Mouse (Mus musculus): ENCODE measurements at regions not wholly inside any gene's neighbourhood (a gene's known extent, or its start where the extent isn't known, plus 50 kb on each side); places are given as distances from the start of the nearest gene placed in this dataset.
A peak's percentile ranks its signal among the peaks of the same experiment; 100 is the strongest.

GRCm38 (mm10) chr4:131270192-131270591 is 326.0 kb downstream of the Matn1 start:
- H3K27ac ChIP-seq (replicated peaks), result no peak overlapping the region
- peaks cover 50% of the 10 kb centered on the region for H3K27me3 ChIP-seq (replicated peaks; ENCODE audit: low read depth, poor library complexity, severe bottlenecking)
- DNase-seq (ENCODE audit: low spot score), result peak; percentile 77
- 16% methylated on average over 7 of the region's 7 CpGs for WGBS
- peaks cover 10% of the 10 kb centered on the region for H3K4me1 ChIP-seq
- H3K9me3 ChIP-seq, result no peaks in the 10 kb centered on the region
- H3K4me3 ChIP-seq, result no peak overlapping the region
- no peaks in the 10 kb centered on the region for H3K36me3 ChIP-seq (replicated peaks)

- no peak overlapping the region for H3K4me3 ChIP-seq
- no peak overlapping the region for H3K27ac ChIP-seq (replicated peaks)
- no peak for DNase-seq (ENCODE audit: low spot score)
- peaks cover 7% of the 10 kb centered on the region for H3K4me1 ChIP-seq
- WGBS, result 73% methylated on average over 7 of the region's 7 CpGs
- H3K27me3 ChIP-seq (replicated peaks; ENCODE audit: low read depth, poor library complexity, severe bottlenecking), result peaks cover 32% of the 10 kb centered on the region
- H3K9me3 ChIP-seq, result no peaks in the 10 kb centered on the region
- no peaks in the 10 kb centered on the region for H3K36me3 ChIP-seq (replicated peaks)
These were observed 327.9 kb downstream of the Matn1 start for GRCm38 (mm10) chr4:131272060-131272459.

DNA sequence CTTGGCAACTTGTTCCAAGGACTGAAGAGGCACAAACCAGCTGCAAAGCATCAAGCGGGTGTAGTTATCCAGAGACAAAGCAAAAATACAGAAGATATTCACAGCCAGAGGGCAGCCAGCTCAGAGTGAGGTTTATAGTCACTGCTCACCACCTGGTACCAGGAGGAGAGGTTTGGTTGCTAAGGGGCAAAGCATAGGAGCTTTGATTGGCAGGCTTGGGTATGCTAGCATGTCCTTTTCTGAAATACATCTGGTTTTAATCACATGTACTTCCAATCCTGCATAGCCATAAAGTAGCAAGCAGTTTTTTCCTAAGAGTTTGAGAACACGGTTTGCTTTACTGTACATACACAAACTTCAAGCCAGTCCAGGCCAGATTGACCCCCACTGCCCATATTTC is 349.4 kb downstream of the Matn1 start:
- no peak overlapping the region for H3K4me3 ChIP-seq
- H3K9me3 ChIP-seq, result no peaks in the 10 kb centered on the region
- 70% methylated on average over 2 of the region's 2 CpGs for WGBS
- H3K27me3 ChIP-seq (replicated peaks; ENCODE audit: low read depth, poor library complexity, severe bottlenecking), result no peaks in the 10 kb centered on the region
- DNase-seq (ENCODE audit: low spot score), result no peak
- H3K27ac ChIP-seq (replicated peaks), result no peak overlapping the region; the same call in 1 of the 2 replicates
- H3K36me3 ChIP-seq (replicated peaks), result no peaks in the 10 kb centered on the region
- peaks cover 30% of the 10 kb centered on the region for H3K4me1 ChIP-seq

DNA sequence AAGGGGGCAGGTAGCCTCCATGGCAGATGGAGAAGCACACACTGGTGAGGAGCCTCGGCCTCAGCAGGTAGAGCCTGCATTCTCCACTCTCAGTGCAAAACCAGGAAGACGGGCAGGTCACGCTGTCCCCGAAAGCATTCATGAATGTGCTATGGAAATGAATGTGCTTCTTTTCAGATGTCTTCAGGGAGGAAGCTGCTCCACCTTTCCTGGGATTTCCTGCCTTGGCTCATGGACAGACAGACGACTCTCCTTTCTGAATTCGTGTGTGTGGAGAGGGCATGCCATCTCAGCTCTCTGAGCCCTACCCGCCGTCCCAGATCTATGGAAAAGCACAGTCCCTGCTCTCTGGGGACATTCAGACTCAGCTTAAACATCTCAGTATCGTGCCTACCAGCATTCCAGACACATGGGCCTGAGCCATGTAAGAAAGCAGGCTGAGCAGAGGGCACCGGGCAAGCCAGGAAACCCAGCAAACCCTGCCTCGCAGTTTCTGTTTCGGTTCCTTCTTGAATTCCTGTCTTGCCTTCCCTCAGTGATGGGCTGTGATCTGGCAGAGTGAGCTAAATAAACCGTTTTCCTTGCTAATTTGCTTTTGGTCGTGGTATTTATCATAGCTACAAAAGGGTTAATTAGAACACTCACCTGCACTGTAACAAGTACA is 354.0 kb downstream of the Matn1 start:
- no peak for DNase-seq (ENCODE audit: low spot score)
- Histone ChIP-seq H3K4me1 (peaks cover 27% of the 10 kb centered on the region), H3K4me3 (no peak overlapping the region), H3K9me3 (no peaks in the 10 kb centered on the region), H3K36me3 (replicated peaks) (no peaks in the 10 kb centered on the region), H3K27me3 (replicated peaks; ENCODE audit: low read depth, poor library complexity, severe bottlenecking) (no peaks in the 10 kb centered on the region), H3K27ac (replicated peaks) (no peak overlapping the region; the same call in 1 of the 2 replicates)
- WGBS, result 79% methylated on average over 14 of the region's 14 CpGs

DNA sequence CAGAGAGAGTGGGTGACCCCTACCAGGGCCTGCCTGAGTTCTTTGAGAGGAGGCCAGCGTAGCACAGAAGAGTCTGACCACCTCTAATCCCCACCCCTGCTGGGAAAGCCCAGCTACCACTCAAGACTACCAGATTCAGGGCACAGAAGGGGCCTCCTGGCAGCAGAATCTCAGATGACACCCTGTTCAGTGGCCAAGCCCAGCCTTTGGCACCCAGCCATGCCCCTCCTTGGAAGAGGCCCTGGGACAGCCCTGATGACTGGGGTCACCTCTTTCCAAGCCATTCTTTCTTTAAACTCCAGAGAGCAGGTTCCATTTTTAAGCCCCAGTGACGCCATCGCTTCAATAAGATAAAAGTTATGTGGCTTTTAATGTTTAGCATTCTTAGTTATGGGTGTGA is 359.8 kb downstream of the Matn1 start:
- no peaks in the 10 kb centered on the region for H3K36me3 ChIP-seq (replicated peaks)

DNA sequence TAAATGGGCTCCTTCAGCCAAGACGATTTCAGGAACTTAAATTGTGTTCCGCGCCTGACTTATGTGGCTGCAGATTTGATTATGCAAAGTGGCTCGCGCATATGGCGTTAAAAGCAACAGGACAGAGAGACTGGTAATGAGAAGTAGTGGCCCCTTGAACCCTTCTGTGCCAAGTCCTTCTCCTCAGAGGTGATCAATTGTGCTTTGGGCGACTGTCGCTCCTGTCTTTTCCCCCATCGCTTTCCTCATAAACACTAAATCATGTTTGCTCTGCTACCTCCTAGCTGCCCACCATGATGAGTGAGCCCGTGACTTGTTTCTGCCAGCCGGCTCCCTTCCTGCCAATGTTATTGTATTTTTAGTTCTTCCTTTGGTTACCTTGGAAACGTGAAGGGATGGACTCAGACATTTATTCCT is 360.2 kb downstream of the Matn1 start:
- Histone ChIP-seq H3K27ac (replicated peaks) (no peak overlapping the region), H3K4me1 (peaks cover 14% of the 10 kb centered on the region), H3K9me3 (no peaks in the 10 kb centered on the region), H3K27me3 (replicated peaks; ENCODE audit: low read depth, poor library complexity, severe bottlenecking) (no peaks in the 10 kb centered on the region), H3K4me3 (no peak overlapping the region), H3K36me3 (replicated peaks) (no peaks in the 10 kb centered on the region)
- no peak for DNase-seq (ENCODE audit: low spot score)
- 87% methylated on average over 12 of the region's 12 CpGs for WGBS

More for the DNA sequence above, 359.8 kb downstream of the Matn1 start:
- peaks cover 18% of the 10 kb centered on the region for H3K4me1 ChIP-seq
- no peak overlapping the region for H3K4me3 ChIP-seq
- no peaks in the 10 kb centered on the region for H3K27me3 ChIP-seq (replicated peaks; ENCODE audit: low read depth, poor library complexity, severe bottlenecking)
- H3K9me3 ChIP-seq, result no peaks in the 10 kb centered on the region
- no peak overlapping the region for H3K27ac ChIP-seq (replicated peaks)
- DNase-seq (ENCODE audit: low spot score), result no peak
- WGBS, result 81% methylated on average over 3 of the region's 3 CpGs

- H3K27me3 ChIP-seq (replicated peaks; ENCODE audit: low read depth, poor library complexity, severe bottlenecking), result 0 out of 2 replicates have a peak, but pooled peaks cover 5% of the 10 kb centered on the region
- no peak for DNase-seq (ENCODE audit: low spot score)
- H3K4me3 ChIP-seq, result no peak overlapping the region
- WGBS, result 79% methylated on average over 3 of the region's 3 CpGs
- no peaks in the 10 kb centered on the region for H3K36me3 ChIP-seq (replicated peaks)
- no peak overlapping the region for H3K27ac ChIP-seq (replicated peaks)
- H3K9me3 ChIP-seq, result no peaks in the 10 kb centered on the region
- H3K4me1 ChIP-seq, result peaks cover 4% of the 10 kb centered on the region; the same call in 1 of the 2 replicates
These were observed 370.0 kb downstream of the Matn1 start for GRCm38 (mm10) chr4:131314231-131314630.

- Histone ChIP-seq H3K4me1 (peaks cover 5% of the 10 kb centered on the region; the same call in 1 of the 2 replicates), H3K4me3 (no peak overlapping the region), H3K27me3 (replicated peaks; ENCODE audit: low read depth, poor library complexity, severe bottlenecking) (0 out of 2 replicates have a peak, but pooled peaks cover 5% of the 10 kb centered on the region), H3K9me3 (no peaks in the 10 kb centered on the region), H3K27ac (replicated peaks) (no peak overlapping the region), H3K36me3 (replicated peaks) (no peaks in the 10 kb centered on the region)
- DNase-seq (ENCODE audit: low spot score), result no peak
- WGBS, result 81% methylated on average over 3 of the region's 3 CpGs
These were observed 371.9 kb downstream of the Matn1 start for GRCm38 (mm10) chr4:131316041-131316440.

DNA sequence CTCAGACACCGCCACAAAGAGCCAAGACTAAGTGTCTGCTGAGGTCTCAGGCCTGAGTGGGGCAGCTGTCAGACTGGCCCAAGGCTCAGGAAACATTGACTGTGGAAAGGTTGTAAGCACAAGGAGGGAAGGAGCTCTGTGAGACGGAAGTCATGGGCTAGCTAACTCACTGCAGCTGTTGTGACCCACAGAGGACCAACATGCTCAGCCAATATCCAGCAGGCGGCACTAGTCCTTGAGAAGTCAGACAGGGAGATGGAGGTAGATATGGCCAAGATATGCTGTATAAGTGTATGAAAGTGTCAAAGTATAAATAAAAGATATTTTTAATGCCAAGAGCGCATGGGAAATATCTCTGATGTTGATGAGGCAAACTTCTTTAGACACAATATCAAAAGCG is 378.1 kb downstream of the Matn1 start:
- Histone ChIP-seq H3K36me3 (replicated peaks) (no peaks in the 10 kb centered on the region), H3K27ac (replicated peaks) (no peak overlapping the region), H3K27me3 (replicated peaks; ENCODE audit: low read depth, poor library complexity, severe bottlenecking) (no peaks in the 10 kb centered on the region), H3K4me3 (no peak overlapping the region), H3K9me3 (no peaks in the 10 kb centered on the region), H3K4me1 (peaks cover 8% of the 10 kb centered on the region)
- WGBS, result 69% methylated on average over 5 of the region's 5 CpGs
- DNase-seq (ENCODE audit: low spot score), result peak; percentile 32

- no peak overlapping the region for H3K27ac ChIP-seq (replicated peaks)
- no peaks in the 10 kb centered on the region for H3K36me3 ChIP-seq (replicated peaks)
- 79% methylated on average over 3 of the region's 3 CpGs for WGBS
- H3K9me3 ChIP-seq, result no peaks in the 10 kb centered on the region
- DNase-seq (ENCODE audit: low spot score), result no peak
- peaks cover 3% of the 10 kb centered on the region; the same call in 1 of the 2 replicates for H3K4me1 ChIP-seq
- no peaks in the 10 kb centered on the region for H3K27me3 ChIP-seq (replicated peaks; ENCODE audit: low read depth, poor library complexity, severe bottlenecking)
- H3K4me3 ChIP-seq, result no peak overlapping the region
These were observed 380.3 kb downstream of the Matn1 start for GRCm38 (mm10) chr4:131324486-131324885.

DNA sequence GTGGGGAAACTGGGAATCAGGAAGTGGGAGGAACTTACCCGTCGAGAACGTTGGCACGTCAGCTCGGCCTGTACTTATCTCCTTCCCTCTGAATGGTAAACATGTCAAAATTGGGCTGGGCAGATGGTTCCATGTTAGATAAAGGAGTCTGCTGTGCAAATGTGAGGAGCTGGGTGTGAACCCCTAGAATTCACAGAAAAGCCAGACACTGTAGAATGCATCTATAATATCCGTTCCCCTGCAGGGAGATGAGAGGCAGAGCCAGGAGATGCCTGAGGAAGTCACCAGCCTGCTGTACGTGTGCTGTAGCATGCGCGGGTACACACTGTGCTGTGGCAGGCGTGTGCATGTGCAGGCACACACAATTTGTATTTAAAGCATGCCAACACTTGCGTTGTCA is 381.0 kb downstream of the Matn1 start:
- Histone ChIP-seq H3K27me3 (replicated peaks; ENCODE audit: low read depth, poor library complexity, severe bottlenecking) (no peaks in the 10 kb centered on the region), H3K4me1 (peaks cover 6% of the 10 kb centered on the region; the same call in 1 of the 2 replicates), H3K36me3 (replicated peaks) (no peaks in the 10 kb centered on the region), H3K9me3 (no peaks in the 10 kb centered on the region), H3K4me3 (no peak overlapping the region), H3K27ac (replicated peaks) (no peak overlapping the region)
- no peak for DNase-seq (ENCODE audit: low spot score)
- WGBS, result 89% methylated on average over 11 of the region's 11 CpGs

- Histone ChIP-seq H3K27me3 (replicated peaks; ENCODE audit: low read depth, poor library complexity, severe bottlenecking) (no peaks in the 10 kb centered on the region), H3K36me3 (replicated peaks) (no peaks in the 10 kb centered on the region), H3K4me3 (no peak overlapping the region), H3K9me3 (no peaks in the 10 kb centered on the region), H3K27ac (replicated peaks) (no peak overlapping the region), H3K4me1 (peaks cover 6% of the 10 kb centered on the region; the same call in 1 of the 2 replicates)
- DNase-seq (ENCODE audit: low spot score), result no peak
- 93% methylated on average over 3 of the region's 3 CpGs for WGBS
These were observed 381.4 kb downstream of the Matn1 start for GRCm38 (mm10) chr4:131325609-131326008.

DNA sequence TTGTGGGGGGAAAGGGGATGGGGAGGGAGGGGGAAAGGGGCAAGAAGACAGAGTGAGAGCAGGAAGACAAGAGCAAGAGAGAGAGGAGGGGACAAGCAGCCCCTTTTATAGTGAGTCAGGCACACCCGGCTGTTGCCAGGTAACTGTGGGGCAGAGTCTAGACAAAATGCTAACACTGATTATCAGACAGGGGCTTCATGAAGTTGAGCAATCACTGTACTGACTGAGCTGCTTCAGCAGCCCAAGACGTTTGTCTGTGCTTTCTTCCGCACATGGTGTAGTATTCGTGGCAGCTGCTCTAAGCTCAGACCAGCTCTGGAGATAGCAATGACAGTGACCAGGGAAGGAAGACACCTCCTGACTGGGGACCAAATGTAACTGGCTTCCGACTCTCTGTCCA is 385.2 kb downstream of the Matn1 start:
- Histone ChIP-seq H3K27ac (replicated peaks) (no peak overlapping the region), H3K4me1 (0 out of 2 replicates have a peak, but pooled peaks cover 2% of the 10 kb centered on the region), H3K9me3 (no peaks in the 10 kb centered on the region), H3K27me3 (replicated peaks; ENCODE audit: low read depth, poor library complexity, severe bottlenecking) (0 out of 2 replicates have a peak, but pooled peaks cover 3% of the 10 kb centered on the region), H3K4me3 (no peak overlapping the region), H3K36me3 (replicated peaks) (no peaks in the 10 kb centered on the region)
- WGBS, result 67% methylated on average over 5 of the region's 5 CpGs
- DNase-seq (ENCODE audit: low spot score), result no peak
